Mouse (Mus musculus): ENCODE measurements at regions not wholly inside any gene's neighbourhood (a gene's known extent, or its start where the extent isn't known, plus 50 kb on each side); places are given as distances from the start of the nearest gene placed in this dataset.
"Not testable (repeated sequence)": the region's sequence is repeated elsewhere in the genome, so short reads cannot be mapped to it uniquely, and the experiment has no call there.

DNA sequence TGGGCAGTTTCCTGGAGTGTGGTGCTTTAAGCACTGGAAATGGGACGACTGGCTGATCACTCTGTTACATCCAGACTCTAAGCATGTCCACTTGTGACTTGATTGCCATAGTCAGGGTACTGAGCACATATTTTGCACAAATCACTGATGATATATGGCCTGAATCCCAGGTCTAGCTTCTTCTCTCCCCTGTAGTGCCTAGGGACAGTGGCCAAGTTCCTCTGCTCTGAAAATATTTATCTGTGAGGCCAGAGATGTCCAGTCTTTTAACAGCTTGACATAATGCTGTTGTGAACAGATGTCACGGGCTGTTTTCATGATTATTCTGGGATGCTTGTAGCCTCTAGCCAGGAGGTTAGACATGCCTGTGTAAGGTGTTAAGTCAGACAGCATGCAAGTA is 115.5 kb downstream of the Nucb2 start:
- no peak for DNase-seq (ENCODE audit: low read depth)
- TF ChIP-seq POLR2A (IDR thresholded peaks at IDR 0.05; ENCODE audit: borderline replicate concordance, extremely low read depth, insufficient read depth, insufficient read length, poor library complexity, severe bottlenecking) (no peak), CTCF (IDR thresholded peaks at IDR 0.05; ENCODE audit: borderline replicate concordance, extremely low read depth, insufficient read depth, insufficient read length) (no peak)

DNA sequence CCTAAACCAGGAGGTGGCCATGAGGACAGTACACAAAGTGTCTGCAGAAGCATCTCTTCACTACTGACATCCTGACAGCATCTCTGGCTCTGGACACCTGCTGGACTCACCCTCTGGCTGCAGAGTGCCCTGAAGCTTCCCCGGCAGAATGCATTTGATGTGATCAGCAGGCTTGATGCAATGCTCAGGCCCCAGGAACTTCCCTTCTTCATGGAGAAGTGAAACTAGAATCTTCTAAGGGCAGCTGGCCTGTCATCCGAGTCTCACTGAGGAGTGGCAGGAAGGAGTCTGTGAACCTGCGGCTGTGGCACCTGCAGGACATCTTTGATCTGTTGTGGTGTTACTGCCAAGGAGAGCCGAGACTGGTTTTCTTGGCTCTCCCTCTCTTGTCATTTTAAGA is 116.2 kb downstream of the Nucb2 start:
- TF ChIP-seq POLR2A (IDR thresholded peaks at IDR 0.05; ENCODE audit: borderline replicate concordance, extremely low read depth, insufficient read depth, insufficient read length, poor library complexity, severe bottlenecking): no peak
- TF ChIP-seq CTCF (IDR thresholded peaks at IDR 0.05; ENCODE audit: borderline replicate concordance, extremely low read depth, insufficient read depth, insufficient read length): no peak
- DNase-seq (ENCODE audit: low read depth): no peak

DNA sequence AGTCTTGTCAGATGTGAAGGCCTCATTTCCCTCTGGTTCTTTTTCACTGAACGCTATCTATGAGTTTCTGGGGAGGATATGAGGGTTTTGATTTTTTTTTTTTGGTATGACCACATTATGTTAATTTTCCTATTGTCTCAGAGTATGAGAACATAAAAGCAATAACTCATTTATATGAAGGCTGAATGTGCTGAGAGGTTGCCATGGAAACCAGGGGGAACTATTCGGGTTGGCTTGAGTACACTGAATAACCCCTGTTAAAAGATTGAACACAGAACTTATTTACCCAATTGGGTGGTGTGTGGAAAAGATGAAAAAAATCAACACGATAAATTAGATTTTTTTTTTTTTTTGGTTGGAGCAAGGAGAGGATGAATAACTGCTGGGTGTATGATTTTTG is 129.0 kb downstream of the Nucb2 start:
- TF ChIP-seq POLR2A (IDR thresholded peaks at IDR 0.05; ENCODE audit: borderline replicate concordance, extremely low read depth, insufficient read depth, insufficient read length, poor library complexity, severe bottlenecking) (no peak), CTCF (IDR thresholded peaks at IDR 0.05; ENCODE audit: borderline replicate concordance, extremely low read depth, insufficient read depth, insufficient read length) (no peak)
- peak; percentile 67 for DNase-seq (ENCODE audit: low read depth)

DNA sequence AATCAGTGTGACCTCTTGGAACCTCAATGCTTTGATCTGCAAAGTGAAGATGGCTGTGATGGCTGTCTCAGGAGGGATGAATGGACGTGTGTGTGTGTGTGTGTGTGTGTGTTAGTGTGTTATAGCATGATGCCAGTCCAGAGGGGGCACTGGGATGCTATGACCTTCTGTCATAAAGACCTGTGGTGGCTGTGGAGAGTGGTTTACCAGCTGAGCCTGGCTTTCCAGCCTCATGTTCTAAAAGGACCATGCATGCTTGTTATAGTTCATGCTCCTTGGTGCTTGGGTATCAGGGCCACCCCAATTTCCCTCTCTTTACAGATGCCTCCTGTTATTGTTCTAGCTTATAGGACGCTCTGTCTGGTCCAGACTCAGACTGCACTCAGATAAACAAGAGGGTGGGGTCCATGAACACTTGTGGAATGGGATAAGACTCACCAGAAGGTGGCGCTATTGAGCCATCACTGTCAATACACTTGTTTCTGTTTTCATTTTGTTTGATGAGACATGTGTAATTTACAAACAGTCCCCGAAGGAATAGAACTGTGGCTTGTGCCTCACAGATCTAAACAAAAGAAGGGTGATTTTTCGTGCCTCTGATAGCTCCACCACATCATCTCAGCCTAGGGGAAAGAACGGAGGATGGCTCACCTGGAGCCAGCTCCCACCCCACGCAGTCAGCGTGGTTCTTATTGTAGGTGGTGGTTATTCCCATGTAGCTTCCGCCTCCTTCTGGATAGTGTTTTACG is 140.9 kb downstream of the Nucb2 start:
- peak; percentile 84 for DNase-seq (ENCODE audit: low read depth)

DNA sequence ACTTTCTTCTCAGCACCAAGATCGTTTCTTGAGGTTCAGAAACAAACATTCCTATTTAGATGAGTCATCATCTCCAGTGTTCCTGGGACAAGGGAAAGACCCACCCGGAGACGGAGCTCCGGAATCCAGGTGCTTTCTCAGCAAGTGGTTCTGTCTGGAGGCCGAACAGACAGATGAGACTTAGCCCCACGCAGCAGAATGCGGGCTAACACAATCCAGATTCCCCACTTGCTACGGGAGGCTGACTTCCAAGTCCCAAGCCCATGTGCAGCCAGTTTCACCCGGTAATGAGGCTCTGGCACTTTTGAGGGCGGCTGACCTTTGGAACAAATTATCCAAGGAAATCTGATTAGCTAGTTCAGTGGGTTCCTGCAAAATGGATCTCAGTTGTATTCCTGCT is 150.3 kb downstream of the Nucb2 start:
- peak; percentile 61 for DNase-seq (ENCODE audit: low read depth)
- TF ChIP-seq CTCF (IDR thresholded peaks at IDR 0.05; ENCODE audit: borderline replicate concordance, extremely low read depth, insufficient read depth, insufficient read length) (no peak), POLR2A (IDR thresholded peaks at IDR 0.05; ENCODE audit: borderline replicate concordance, extremely low read depth, insufficient read depth, insufficient read length, poor library complexity, severe bottlenecking) (no peak)

More for the DNA sequence above, 140.9 kb downstream of the Nucb2 start:
- TF ChIP-seq POLR2A (IDR thresholded peaks at IDR 0.05; ENCODE audit: borderline replicate concordance, extremely low read depth, insufficient read depth, insufficient read length, poor library complexity, severe bottlenecking) (no peak), CTCF (IDR thresholded peaks at IDR 0.05; ENCODE audit: borderline replicate concordance, extremely low read depth, insufficient read depth, insufficient read length) (peak; percentile 68; the same call in 1 of the 2 replicates)

DNA sequence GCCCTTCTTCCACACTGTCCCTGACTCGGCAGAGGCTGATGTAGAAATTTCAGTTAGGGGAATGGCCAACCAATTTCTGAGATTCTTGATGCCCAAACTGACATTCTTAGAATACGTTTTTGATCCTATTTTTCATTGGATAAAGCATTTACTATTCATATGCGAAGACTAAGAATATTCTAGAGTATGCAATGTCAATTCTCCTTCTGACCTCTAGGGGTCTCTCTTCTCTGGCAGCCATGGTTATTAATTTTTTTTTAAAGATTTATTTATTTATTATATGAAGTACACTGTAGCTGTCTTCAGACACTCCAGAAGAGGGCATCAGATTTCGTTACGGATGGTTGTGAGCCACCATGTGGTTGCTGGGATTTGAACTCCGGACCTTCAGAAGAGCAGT is 152.9 kb downstream of the Nucb2 start:
- DNase-seq (ENCODE audit: low read depth): not testable (repeated sequence)

DNA sequence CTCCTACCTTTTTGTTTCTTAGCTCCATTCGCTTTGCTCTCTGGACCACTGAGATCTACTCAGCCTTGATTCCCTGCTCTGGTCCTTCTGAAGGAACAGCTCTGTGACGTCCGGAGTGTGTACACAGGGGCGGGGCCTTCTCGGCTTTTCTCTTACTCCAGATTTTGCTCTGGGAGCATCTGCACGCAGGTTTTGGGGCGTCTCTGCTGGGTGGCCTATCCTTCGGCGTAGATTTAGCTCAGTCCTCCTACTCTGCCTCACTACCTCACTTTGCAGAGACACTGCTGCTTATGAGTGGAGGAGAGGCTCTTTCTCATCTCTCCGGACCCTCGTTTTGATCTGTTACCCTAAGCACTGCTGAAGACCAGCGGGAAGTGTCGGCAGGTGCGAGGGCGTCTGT is 161.4 kb downstream of the Nucb2 start:
- TF ChIP-seq POLR2A (IDR thresholded peaks at IDR 0.05; ENCODE audit: borderline replicate concordance, extremely low read depth, insufficient read depth, insufficient read length, poor library complexity, severe bottlenecking): no peak
- no peak for TF ChIP-seq CTCF (IDR thresholded peaks at IDR 0.05; ENCODE audit: borderline replicate concordance, extremely low read depth, insufficient read depth, insufficient read length)
- DNase-seq (ENCODE audit: low read depth): no peak

DNA sequence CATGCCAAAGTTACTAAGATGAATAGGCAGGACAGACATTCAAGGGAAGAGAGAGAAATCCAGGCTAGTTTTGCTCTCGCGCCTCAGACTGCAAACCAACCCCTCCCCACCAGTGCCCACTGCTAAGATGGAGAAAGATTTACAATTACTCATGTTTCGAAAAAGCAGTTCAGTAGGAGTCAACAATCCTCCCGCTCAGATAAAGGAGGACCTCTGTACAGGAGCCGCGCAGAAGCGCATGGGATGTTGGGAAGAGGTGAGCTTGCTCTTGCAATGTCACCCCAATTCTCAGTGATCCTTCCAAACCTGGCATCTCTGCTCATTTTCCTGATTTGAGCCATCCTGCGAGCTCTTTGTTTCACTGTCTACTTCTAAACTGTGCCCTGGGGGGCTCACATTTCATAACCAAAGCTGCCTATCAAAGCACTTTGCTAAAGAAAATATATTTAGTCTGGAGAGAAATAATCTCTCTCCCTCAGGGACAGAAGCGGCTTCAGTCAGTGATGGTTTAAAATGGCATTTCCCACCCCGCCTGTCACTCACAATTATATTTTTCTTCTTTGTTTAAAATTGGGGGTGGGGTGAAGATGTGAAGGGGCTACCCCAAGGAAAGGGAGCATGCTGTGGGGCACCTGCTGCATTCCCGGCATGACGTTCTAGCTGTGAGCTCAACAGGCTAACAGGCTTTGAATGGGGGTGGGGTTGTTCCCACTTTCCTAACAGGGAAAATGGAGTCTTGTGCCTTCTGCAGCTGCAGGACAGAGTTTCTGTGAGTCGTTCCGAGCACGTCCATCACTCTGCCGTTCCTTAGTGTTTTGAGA is 170.2 kb downstream of the Nucb2 start:
- peak; percentile 43 for DNase-seq (ENCODE audit: low read depth)
- TF ChIP-seq POLR2A (IDR thresholded peaks at IDR 0.05; ENCODE audit: borderline replicate concordance, extremely low read depth, insufficient read depth, insufficient read length, poor library complexity, severe bottlenecking) (no peak), CTCF (IDR thresholded peaks at IDR 0.05; ENCODE audit: borderline replicate concordance, extremely low read depth, insufficient read depth, insufficient read length) (no peak)

DNA sequence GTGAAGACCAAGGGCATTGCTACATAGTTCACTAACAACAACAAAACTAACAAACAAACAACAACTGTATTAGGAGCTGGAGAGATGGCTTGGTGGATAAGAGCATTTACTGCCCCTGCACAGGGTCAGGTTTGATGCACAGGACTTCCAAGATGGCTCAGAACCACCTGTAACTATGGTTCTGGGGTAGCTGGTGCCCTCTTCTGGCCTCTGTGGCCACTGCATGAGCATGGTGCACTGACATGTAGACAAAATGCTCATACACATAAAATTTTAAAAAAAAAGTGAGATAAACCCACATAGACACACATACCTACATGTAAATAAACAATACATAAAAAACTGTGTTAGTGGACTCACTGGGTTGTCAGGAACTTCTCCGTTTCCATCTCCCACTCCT is 172.5 kb downstream of the Nucb2 start:
- TF ChIP-seq POLR2A (IDR thresholded peaks at IDR 0.05; ENCODE audit: borderline replicate concordance, extremely low read depth, insufficient read depth, insufficient read length, poor library complexity, severe bottlenecking) (no peak), CTCF (IDR thresholded peaks at IDR 0.05; ENCODE audit: borderline replicate concordance, extremely low read depth, insufficient read depth, insufficient read length) (no peak)
- no peak for DNase-seq (ENCODE audit: low read depth)

DNA sequence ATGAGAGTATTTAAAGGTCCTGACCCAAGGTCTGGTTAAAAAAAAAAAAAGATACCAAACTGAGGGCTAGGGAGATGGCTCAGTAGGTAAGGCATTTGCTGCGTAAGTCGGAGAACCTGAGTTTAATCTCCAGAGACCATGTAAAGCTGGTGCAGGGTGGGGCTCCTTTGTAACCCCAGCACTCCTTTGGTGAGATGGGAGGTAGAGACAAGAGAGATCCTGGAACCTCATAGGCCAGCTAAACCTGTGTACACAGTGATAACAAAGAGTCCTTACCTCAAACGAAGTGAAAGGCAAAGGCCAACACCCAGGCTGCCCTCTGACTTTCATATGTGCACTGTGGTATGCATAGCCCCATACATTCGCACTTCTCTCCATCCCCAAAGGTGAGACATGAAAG is 175.0 kb downstream of the Nucb2 start:
- no peak for TF ChIP-seq POLR2A (IDR thresholded peaks at IDR 0.05; ENCODE audit: borderline replicate concordance, extremely low read depth, insufficient read depth, insufficient read length, poor library complexity, severe bottlenecking)
- no peak for TF ChIP-seq CTCF (IDR thresholded peaks at IDR 0.05; ENCODE audit: borderline replicate concordance, extremely low read depth, insufficient read depth, insufficient read length)
- DNase-seq (ENCODE audit: low read depth): no peak

DNA sequence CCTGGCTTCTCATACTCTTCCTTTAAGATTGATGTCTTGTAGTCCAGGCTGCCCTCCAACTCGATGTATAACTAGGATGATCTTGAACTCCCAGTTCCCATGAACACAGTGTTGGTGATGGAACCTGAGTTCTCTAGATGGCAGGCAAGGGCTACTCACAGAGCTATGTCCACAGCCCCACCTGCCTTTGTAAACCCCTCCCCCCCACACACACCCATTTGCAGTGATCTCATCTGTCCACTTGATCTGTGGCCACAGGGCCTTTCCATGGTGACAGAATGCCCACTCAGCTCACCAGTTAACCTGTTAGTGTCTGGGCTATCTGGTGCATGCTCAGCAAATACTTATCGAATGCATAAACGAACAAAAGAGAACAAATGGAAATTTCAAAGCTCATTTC is 176.4 kb downstream of the Nucb2 start:
- TF ChIP-seq CTCF (IDR thresholded peaks at IDR 0.05; ENCODE audit: borderline replicate concordance, extremely low read depth, insufficient read depth, insufficient read length): no peak
- no peak for TF ChIP-seq POLR2A (IDR thresholded peaks at IDR 0.05; ENCODE audit: borderline replicate concordance, extremely low read depth, insufficient read depth, insufficient read length, poor library complexity, severe bottlenecking)
- DNase-seq (ENCODE audit: low read depth): peak; percentile 30

DNA sequence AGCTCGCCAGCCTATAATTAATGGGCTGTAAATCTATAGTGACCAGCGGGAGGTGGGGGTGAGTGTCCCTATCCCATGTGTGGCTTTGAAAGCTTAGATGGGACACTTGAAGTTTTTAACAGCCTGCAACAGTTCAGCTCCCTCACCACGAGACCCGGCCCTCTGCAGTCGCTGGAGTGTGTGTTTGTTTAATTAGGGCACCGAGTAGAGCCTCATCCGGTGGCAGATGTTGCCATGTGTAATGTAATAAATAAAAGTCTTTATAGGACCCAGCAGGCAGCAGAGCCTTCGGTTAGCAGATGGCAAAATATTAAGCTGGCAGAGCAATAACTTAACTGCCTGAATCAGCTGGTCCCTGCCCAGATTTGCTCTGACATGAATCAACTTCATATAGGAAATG is 177.1 kb downstream of the Nucb2 start:
- peak; percentile 76 for DNase-seq (ENCODE audit: low read depth)
- TF ChIP-seq POLR2A (IDR thresholded peaks at IDR 0.05; ENCODE audit: borderline replicate concordance, extremely low read depth, insufficient read depth, insufficient read length, poor library complexity, severe bottlenecking): no peak
- TF ChIP-seq CTCF (IDR thresholded peaks at IDR 0.05; ENCODE audit: borderline replicate concordance, extremely low read depth, insufficient read depth, insufficient read length): no peak
